Mouse (Mus musculus) monocyte, adult 5-6 weeks (primary cell): ENCODE results near the gene Shisal1. TPM values are rescaled to one million over a fixed set of nuclear protein-coding genes. Genes with fewer than 3 reads are reported as not detected.

ENCODE experiments used
- ATAC-seq: fragments of 153-309, 156-312 bp; replicated peaks from 2 replicates; pipeline ENCODE4 v1.8.0; 2017; ENCODE audit warnings: mild to moderate bottlenecking; ENCODE audit not compliant: low TSS enrichment, insufficient number of reproducible peaks, severe bottlenecking, poor library complexity, low FRiP score
- total RNA-seq: library from RNA; stranded (forward); fragments of 200-1000, 200-491, 200-594 nt; gene quantifications from 3 replicates; pipeline ENCODE4 v1.2.3, GENCODE M21; 2017

The Shisal1 gene
- total RNA-seq, 1 experiment from 2014 or later: not detected

GRCm38 (mm10) chr15:84392131-84392530 is 54.8 kb downstream of the Shisal1 start:
- ATAC-seq: no peak

- no peak for ATAC-seq
These were observed 58.2 kb downstream of the Shisal1 start for GRCm38 (mm10) chr15:84388698-84389131.

GRCm38 (mm10) chr15:84385995-84386565 is 60.8 kb downstream of the Shisal1 start:
- ATAC-seq: no peak

GRCm38 (mm10) chr15:84384066-84384465 is 62.8 kb downstream of the Shisal1 start:
- ATAC-seq: no peak

- ATAC-seq: no peak
These were observed 66.7 kb downstream of the Shisal1 start for GRCm38 (mm10) chr15:84380181-84380580.

GRCm38 (mm10) chr15:84378734-84379133 is 68.2 kb downstream of the Shisal1 start:
- ATAC-seq: no peak

GRCm38 (mm10) chr15:84372801-84373200 is 74.1 kb downstream of the Shisal1 start:
- no peak for ATAC-seq

GRCm38 (mm10) chr15:84367402-84367801 is 79.5 kb downstream of the Shisal1 start:
- no peak for ATAC-seq

- ATAC-seq: no peak
These were observed 80.3 kb downstream of the Shisal1 start for GRCm38 (mm10) chr15:84366574-84366989.

GRCm38 (mm10) chr15:84365675-84366381 is 81.1 kb downstream of the Shisal1 start:
- no peak for ATAC-seq

- ATAC-seq: no peak
These were observed 82.2 kb downstream of the Shisal1 start for GRCm38 (mm10) chr15:84364746-84365145.

- ATAC-seq: no peak
These were observed 91.8 kb downstream of the Shisal1 start for GRCm38 (mm10) chr15:84355081-84355480.

GRCm38 (mm10) chr15:84351915-84352844 is 94.7 kb downstream of the Shisal1 start:
- ATAC-seq: no peak

GRCm38 (mm10) chr15:84351342-84351741 is 95.6 kb downstream of the Shisal1 start:
- peak; percentile 68 for ATAC-seq

GRCm38 (mm10) chr15:84349915-84350738 is 96.8 kb downstream of the Shisal1 start:
- ATAC-seq: peak; percentile 62

- ATAC-seq: no peak
These were observed 98.1 kb downstream of the Shisal1 start for GRCm38 (mm10) chr15:84348769-84349168.

GRCm38 (mm10) chr15:84340926-84341325 is 106.0 kb downstream of the Shisal1 start:
- ATAC-seq: no peak

GRCm38 (mm10) chr15:84337599-84337998 is 109.3 kb downstream of the Shisal1 start:
- no peak for ATAC-seq
